Mouse (Mus musculus): ENCODE results near the gene Ccar1. TPM values are rescaled to one million over a fixed set of nuclear protein-coding genes. Genes with fewer than 3 reads are reported as not detected.
A peak's percentile ranks its signal among the peaks of the same experiment; 100 is the strongest.
"Not testable (repeated sequence)": the region's sequence is repeated elsewhere in the genome, so short reads cannot be mapped to it uniquely, and the experiment has no call there.

The Ccar1 gene
- polyA plus RNA-seq, 1 experiment: 27.8 TPM

- H3K27me3 ChIP-seq (ENCODE audit: control insufficient read depth, insufficient read depth, insufficient read length): no peaks in the 10 kb centered on the region
- H3ac ChIP-seq (ENCODE audit: control insufficient read depth, insufficient read length): no peak overlapping the region
- no peak overlapping the region for H3K4me3 ChIP-seq
- no peaks in the 10 kb centered on the region for H3K36me3 ChIP-seq (ENCODE audit: control insufficient read depth, insufficient read depth)
- no peak for TF ChIP-seq MAX (IDR thresholded peaks at IDR 0.05; ENCODE audit: low read depth)
- TF ChIP-seq REST (IDR thresholded peaks at IDR 0.05; ENCODE audit: insufficient read depth, insufficient read length): no peak
- no peak for TF ChIP-seq E2F4 (IDR thresholded peaks at IDR 0.05; ENCODE audit: insufficient read depth)
- TF ChIP-seq POLR2A (IDR thresholded peaks at IDR 0.05; ENCODE audit: insufficient read length, low read depth): no peak
- TF ChIP-seq SRF (IDR thresholded peaks at IDR 0.05; ENCODE audit: control insufficient read depth, insufficient read length, low read depth): no peak
- TF ChIP-seq TCF3 (IDR thresholded peaks at IDR 0.05; ENCODE audit: insufficient read length, low read depth): no peak
- no peaks in the 10 kb centered on the region for H3K79me2 ChIP-seq (ENCODE audit: control insufficient read depth, insufficient read depth)
- H3K4me2 ChIP-seq (ENCODE audit: low read depth): no peak overlapping the region
Measured at GRCm38 (mm10) chr10:62804106-62804505, 12.0 kb upstream of the Ccar1 start.

GRCm38 (mm10) chr10:62803296-62803695, 11.2 kb upstream of the Ccar1 start:
- no peak for TF ChIP-seq MYOG (IDR thresholded peaks at IDR 0.05; ENCODE audit: control insufficient read depth in 1 of 3, insufficient read depth in 1 of 3, insufficient read length in 2 of 3, low read depth in 2 of 3)
- TF ChIP-seq REST (IDR thresholded peaks at IDR 0.05; ENCODE audit: insufficient read depth, insufficient read length): no peak
- no peak for TF ChIP-seq POLR2AphosphoS2 (IDR thresholded peaks at IDR 0.05; ENCODE audit: insufficient read length, low read depth)
- Histone ChIP-seq H3ac (ENCODE audit: control insufficient read depth, insufficient read length) (no peak overlapping the region), H3K36me3 (ENCODE audit: control insufficient read depth, insufficient read depth) (no peaks in the 10 kb centered on the region), H3K27me3 (ENCODE audit: control insufficient read depth, insufficient read depth, insufficient read length) (no peaks in the 10 kb centered on the region), H3K4me2 (ENCODE audit: low read depth) (no peak overlapping the region), H3K79me2 (ENCODE audit: control insufficient read depth, insufficient read depth) (no peaks in the 10 kb centered on the region), H3K4me3 (no peak overlapping the region)

GRCm38 (mm10) chr10:62794221-62794620, 2.1 kb upstream of the Ccar1 start:
- Histone ChIP-seq H3K4me2 (ENCODE audit: low read depth) (no peak overlapping the region), H3K27me3 (ENCODE audit: control insufficient read depth, insufficient read depth, insufficient read length) (no peaks in the 10 kb centered on the region), H3K36me3 (ENCODE audit: control insufficient read depth, insufficient read depth) (peaks cover 12% of the 10 kb centered on the region), H3K79me2 (ENCODE audit: control insufficient read depth, insufficient read depth) (peaks cover 24% of the 10 kb centered on the region), H3ac (ENCODE audit: control insufficient read depth, insufficient read length) (no peak overlapping the region), H3K4me3 (no peak overlapping the region)
- TF ChIP-seq POLR2A (IDR thresholded peaks at IDR 0.05; ENCODE audit: insufficient read length, low read depth): no peak
- no peak for TF ChIP-seq MAX (IDR thresholded peaks at IDR 0.05; ENCODE audit: low read depth)
- TF ChIP-seq MYOD1 (IDR thresholded peaks at IDR 0.05; ENCODE audit: control insufficient read depth in 1 of 3, insufficient read length in 2 of 3, low read depth in 2 of 3): no peak
- no peak for TF ChIP-seq TCF3 (IDR thresholded peaks at IDR 0.05; ENCODE audit: insufficient read length, low read depth)
- TF ChIP-seq CEBPB (IDR thresholded peaks at IDR 0.05; ENCODE audit: insufficient read depth, poor library complexity, severe bottlenecking): no peak

GRCm38 (mm10) chr10:62793091-62793453, 986 bp upstream of the Ccar1 start:
- Histone ChIP-seq H3K4me3 (peak overlapping the region; percentile 74), H3K36me3 (ENCODE audit: control insufficient read depth, insufficient read depth) (peaks cover 22% of the 10 kb centered on the region), H3ac (ENCODE audit: control insufficient read depth, insufficient read length) (no peak overlapping the region), H3K27me3 (ENCODE audit: control insufficient read depth, insufficient read depth, insufficient read length) (no peaks in the 10 kb centered on the region), H3K79me2 (ENCODE audit: control insufficient read depth, insufficient read depth) (peaks cover 36% of the 10 kb centered on the region), H3K4me2 (ENCODE audit: low read depth) (peak overlapping the region; percentile 89)
- no peak for TF ChIP-seq CEBPB (IDR thresholded peaks at IDR 0.05; ENCODE audit: insufficient read depth, poor library complexity, severe bottlenecking)
- TF ChIP-seq POLR2AphosphoS2 (IDR thresholded peaks at IDR 0.05; ENCODE audit: insufficient read length, low read depth): no peak
- no peak for TF ChIP-seq E2F4 (IDR thresholded peaks at IDR 0.05; ENCODE audit: insufficient read depth)
- TF ChIP-seq USF1 (IDR thresholded peaks at IDR 0.05; ENCODE audit: low read depth): peak; percentile 54
- TF ChIP-seq TCF12 (IDR thresholded peaks at IDR 0.05; ENCODE audit: insufficient read depth, poor library complexity, severe bottlenecking): no peak
- TF ChIP-seq MYOG (IDR thresholded peaks at IDR 0.05; ENCODE audit: control insufficient read depth in 1 of 3, insufficient read depth in 1 of 3, insufficient read length in 2 of 3, low read depth in 2 of 3): peak in 1 of 3 experiments; percentile 76
- TF ChIP-seq SRF (IDR thresholded peaks at IDR 0.05; ENCODE audit: control insufficient read depth, insufficient read length, low read depth): no peak

- Histone ChIP-seq H3K27me3 (ENCODE audit: control insufficient read depth, insufficient read depth, insufficient read length) (no peaks in the 10 kb centered on the region), H3K4me2 (ENCODE audit: low read depth) (peak overlapping the region; percentile 39), H3K4me3 (peak overlapping the region; percentile 74), H3ac (ENCODE audit: control insufficient read depth, insufficient read length) (peak overlapping the region; percentile 71), H3K36me3 (ENCODE audit: control insufficient read depth, insufficient read depth) (peaks cover 38% of the 10 kb centered on the region), H3K79me2 (ENCODE audit: control insufficient read depth, insufficient read depth) (peaks cover 51% of the 10 kb centered on the region)
- TF ChIP-seq E2F4 (IDR thresholded peaks at IDR 0.05; ENCODE audit: insufficient read depth) (no peak), SRF (IDR thresholded peaks at IDR 0.05; ENCODE audit: control insufficient read depth, insufficient read length, low read depth) (no peak), POLR2AphosphoS2 (IDR thresholded peaks at IDR 0.05; ENCODE audit: insufficient read length, low read depth) (no peak), MYOG (IDR thresholded peaks at IDR 0.05; ENCODE audit: control insufficient read depth in 1 of 3, insufficient read depth in 1 of 3, insufficient read length in 2 of 3, low read depth in 2 of 3) (no peak), TCF12 (IDR thresholded peaks at IDR 0.05; ENCODE audit: insufficient read depth, poor library complexity, severe bottlenecking) (no peak), USF1 (IDR thresholded peaks at IDR 0.05; ENCODE audit: low read depth) (no peak), MAX (IDR thresholded peaks at IDR 0.05; ENCODE audit: low read depth) (no peak), TCF3 (IDR thresholded peaks at IDR 0.05; ENCODE audit: insufficient read length, low read depth) (no peak), CEBPB (IDR thresholded peaks at IDR 0.05; ENCODE audit: insufficient read depth, poor library complexity, severe bottlenecking) (no peak)
Measured at GRCm38 (mm10) chr10:62791251-62792176, 572 bp downstream of the Ccar1 start.

- not testable (repeated sequence) for H3K4me3 ChIP-seq; H3K4me2 ChIP-seq (ENCODE audit: low read depth); H3K27me3 ChIP-seq (ENCODE audit: control insufficient read depth, insufficient read depth, insufficient read length); H3ac ChIP-seq (ENCODE audit: control insufficient read depth, insufficient read length)
- Histone ChIP-seq H3K36me3 (ENCODE audit: control insufficient read depth, insufficient read depth) (peaks cover 94% of the 10 kb centered on the region), H3K79me2 (ENCODE audit: control insufficient read depth, insufficient read depth) (peaks cover 25% of the 10 kb centered on the region)
Measured at GRCm38 (mm10) chr10:62781776-62782175, 10.3 kb downstream of the Ccar1 start.

All from myocyte (in vitro differentiated cells).